Mouse (Mus musculus): ENCODE data around the gene Chmp6. TPM values are rescaled to one million over a fixed set of nuclear protein-coding genes. Genes with fewer than 3 reads are reported as not detected.

Chmp6 gene
- polyA plus RNA-seq, 2 experiments, result 55.8 to 96.0 TPM

DNA sequence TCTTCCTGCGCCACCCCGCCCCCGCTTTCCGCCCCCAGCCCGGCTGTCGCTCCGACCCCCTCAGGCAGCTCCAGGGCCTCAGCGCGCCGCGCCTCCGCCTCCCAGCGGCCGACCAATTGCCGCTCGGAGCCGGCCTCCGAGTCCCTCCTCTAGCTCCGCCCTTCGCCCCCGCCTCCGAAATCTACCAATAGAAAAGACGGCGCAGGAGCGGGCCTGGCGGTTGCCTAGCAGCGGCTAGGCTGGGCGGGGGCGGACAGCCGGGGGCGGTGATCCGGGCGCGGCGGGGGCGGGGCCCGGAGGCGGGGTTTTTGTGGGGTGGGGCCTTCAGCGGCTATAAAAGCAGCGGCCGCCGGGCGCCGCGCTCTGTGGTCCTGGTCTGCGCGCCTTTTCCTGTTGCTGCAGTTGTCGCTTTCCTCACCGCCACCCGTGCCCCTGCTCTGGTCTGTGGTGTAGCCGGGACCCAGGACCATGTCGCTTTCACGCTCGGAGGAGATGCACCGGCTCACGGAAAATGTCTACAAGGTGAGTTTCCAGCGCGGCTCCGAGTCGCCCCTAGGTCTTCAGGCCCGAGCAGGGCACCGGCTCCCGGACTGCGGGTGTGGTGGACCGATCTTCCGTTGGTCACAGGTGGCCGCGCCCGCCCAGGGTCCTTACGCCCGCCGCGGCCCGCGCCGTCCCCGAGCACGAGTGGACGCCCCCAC lies 29.6 kb downstream of the Chmp6 start, which contains the start of gene Baiap2:
TSS of gene Baiap2 (plus strand) at position 37 of the 701 bp plus-strand sequence.
- no peaks in the 10 kb centered on the region for H3K27me3 ChIP-seq (ENCODE audit: control insufficient read depth, insufficient read depth, low read length)
- H3K4me1 ChIP-seq (ENCODE audit: control insufficient read depth, insufficient read depth, low read length), result peaks cover 40% of the 10 kb centered on the region
- H3K27ac ChIP-seq (replicated peaks; ENCODE audit: low read depth, low read length), result peak within 1 kb of the TSS; percentile 73
- peak within 1 kb of the TSS; percentile 76 for H3K4me3 ChIP-seq (replicated peaks; ENCODE audit: low read length)
- DNase-seq (ENCODE audit: low spot score) (peak; percentile 99), ATAC-seq (ENCODE audit: low FRiP score, low read depth) (peak; percentile 97)
- no peaks in the 10 kb centered on the region for H3K9me3 ChIP-seq (ENCODE audit: control insufficient read depth, low read length)
- H3K4me2 ChIP-seq (replicated peaks; ENCODE audit: low read depth, low read length, severe bottlenecking), result peak within 1 kb of the TSS; percentile 97
- H3K36me3 ChIP-seq (ENCODE audit: control insufficient read depth, insufficient read depth, low read length), result no peaks in the 10 kb centered on the region
- under 1% methylated on average over 42 of the region's 79 CpGs for WGBS
- TF ChIP-seq POLR2A (IDR thresholded peaks at IDR 0.05; ENCODE audit: borderline replicate concordance, extremely low read depth, insufficient read depth, insufficient read length), result peak; percentile 99
- H3K9ac ChIP-seq (ENCODE audit: low read depth, low read length, severe bottlenecking), result peak within 1 kb of the TSS; percentile 78

DNA sequence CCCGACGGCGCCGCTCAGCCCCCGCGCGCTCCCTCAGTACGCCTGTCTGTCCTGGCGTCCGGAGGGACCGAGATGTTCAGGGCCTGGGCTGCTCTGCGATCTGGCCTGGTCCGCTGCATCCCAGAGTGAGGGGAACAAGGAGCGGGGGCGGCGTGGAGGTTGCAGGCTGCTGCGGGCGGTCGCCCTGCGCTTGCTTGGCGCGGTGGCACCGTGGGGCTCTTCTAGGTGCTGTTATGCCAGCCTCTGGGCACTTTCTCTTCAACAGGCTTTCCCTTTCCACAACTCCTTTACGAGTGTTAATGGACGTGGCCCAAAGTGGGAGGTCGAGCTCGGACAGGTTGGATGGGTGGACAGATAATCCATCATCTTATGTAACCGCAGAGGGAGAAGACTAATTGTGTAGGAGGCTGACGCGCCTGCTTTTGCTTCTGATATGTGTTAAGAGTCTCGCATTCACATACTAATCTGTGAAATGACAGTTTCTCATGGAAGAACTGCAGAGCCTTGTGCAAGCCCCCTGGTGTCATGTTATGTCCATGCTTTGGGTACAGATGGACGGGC lies 30.3 kb downstream of the Chmp6 start:
- peak overlapping the region; percentile 78 for H3K9ac ChIP-seq (ENCODE audit: low read depth, low read length, severe bottlenecking)
- H3K4me3 ChIP-seq (replicated peaks; ENCODE audit: low read length), result peak overlapping the region; percentile 76
- 4% methylated on average over 30 of the region's 32 CpGs for WGBS
- peak; percentile 0; the same call in 1 of the 2 replicates for ATAC-seq (ENCODE audit: low FRiP score, low read depth)
- DNase-seq (ENCODE audit: low spot score), result no peak
- H3K4me1 ChIP-seq (ENCODE audit: control insufficient read depth, insufficient read depth, low read length), result peaks cover 34% of the 10 kb centered on the region
- H3K27me3 ChIP-seq (ENCODE audit: control insufficient read depth, insufficient read depth, low read length), result no peaks in the 10 kb centered on the region
- H3K36me3 ChIP-seq (ENCODE audit: control insufficient read depth, insufficient read depth, low read length), result no peaks in the 10 kb centered on the region
- TF ChIP-seq POLR2A (IDR thresholded peaks at IDR 0.05; ENCODE audit: borderline replicate concordance, extremely low read depth, insufficient read depth, insufficient read length), result no peak
- H3K9me3 ChIP-seq (ENCODE audit: control insufficient read depth, low read length), result no peaks in the 10 kb centered on the region
- 0 out of 2 replicates have a peak overlapping the region, but pooled peaks have one; percentile 52 for H3K27ac ChIP-seq (replicated peaks; ENCODE audit: low read depth, low read length)
- peak overlapping the region; percentile 97 for H3K4me2 ChIP-seq (replicated peaks; ENCODE audit: low read depth, low read length, severe bottlenecking)

DNA sequence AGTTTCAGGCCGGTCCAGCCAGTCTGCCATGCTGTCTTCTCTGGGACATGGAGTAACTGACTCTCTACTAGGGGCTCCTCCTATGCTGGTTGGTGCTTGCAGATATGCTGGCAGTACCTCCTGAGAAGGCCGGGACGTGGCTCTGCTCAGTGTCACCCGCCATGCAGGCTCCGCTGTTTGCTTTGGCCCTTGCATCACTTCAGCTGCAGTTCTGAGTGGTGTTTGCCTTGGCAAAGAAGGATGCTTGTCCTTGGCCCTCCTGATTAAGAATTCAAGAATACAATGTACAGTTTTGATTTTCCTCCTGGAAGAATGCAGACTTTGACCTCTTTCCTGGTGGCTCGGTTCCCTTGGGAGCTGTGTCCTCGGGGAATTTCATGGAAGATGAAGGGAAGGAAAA lies 32.1 kb downstream of the Chmp6 start:
- no peak overlapping the region for H3K9ac ChIP-seq (ENCODE audit: low read depth, low read length, severe bottlenecking)
- no peak overlapping the region for H3K4me3 ChIP-seq (replicated peaks; ENCODE audit: low read length)
- TF ChIP-seq POLR2A (IDR thresholded peaks at IDR 0.05; ENCODE audit: borderline replicate concordance, extremely low read depth, insufficient read depth, insufficient read length), result no peak
- H3K36me3 ChIP-seq (ENCODE audit: control insufficient read depth, insufficient read depth, low read length), result no peaks in the 10 kb centered on the region
- WGBS, result 75% methylated on average over 7 of the region's 7 CpGs
- ATAC-seq (ENCODE audit: low FRiP score, low read depth) (no peak), DNase-seq (ENCODE audit: low spot score) (no peak)
- H3K27me3 ChIP-seq (ENCODE audit: control insufficient read depth, insufficient read depth, low read length), result no peaks in the 10 kb centered on the region
- H3K4me1 ChIP-seq (ENCODE audit: control insufficient read depth, insufficient read depth, low read length), result peaks cover 21% of the 10 kb centered on the region
- H3K4me2 ChIP-seq (replicated peaks; ENCODE audit: low read depth, low read length, severe bottlenecking), result no peak overlapping the region
- H3K27ac ChIP-seq (replicated peaks; ENCODE audit: low read depth, low read length), result no peak overlapping the region
- H3K9me3 ChIP-seq (ENCODE audit: control insufficient read depth, low read length), result no peaks in the 10 kb centered on the region

GRCm38 (mm10) chr11:119947426-119947825 lies 34.2 kb downstream of the Chmp6 start:
- peaks cover 12% of the 10 kb centered on the region for H3K4me1 ChIP-seq (ENCODE audit: control insufficient read depth, insufficient read depth, low read length)
- 91% methylated on average over 1 of the region's 1 CpGs for WGBS
- no peak for ATAC-seq (ENCODE audit: low FRiP score, low read depth)

GRCm38 (mm10) chr11:119947897-119948296 lies 34.7 kb downstream of the Chmp6 start:
- 38% methylated on average over 2 of the region's 2 CpGs for WGBS
- H3K4me2 ChIP-seq (replicated peaks; ENCODE audit: low read depth, low read length, severe bottlenecking), result no peak overlapping the region
- H3K27ac ChIP-seq (replicated peaks; ENCODE audit: low read depth, low read length), result no peak overlapping the region
- no peak overlapping the region for H3K9ac ChIP-seq (ENCODE audit: low read depth, low read length, severe bottlenecking)
- no peak for DNase-seq (ENCODE audit: low spot score)
- no peak for TF ChIP-seq POLR2A (IDR thresholded peaks at IDR 0.05; ENCODE audit: borderline replicate concordance, extremely low read depth, insufficient read depth, insufficient read length)
- no peak overlapping the region for H3K4me3 ChIP-seq (replicated peaks; ENCODE audit: low read length)
- H3K4me1 ChIP-seq (ENCODE audit: control insufficient read depth, insufficient read depth, low read length), result peaks cover 15% of the 10 kb centered on the region
- no peak for ATAC-seq (ENCODE audit: low FRiP score, low read depth)
- H3K36me3 ChIP-seq (ENCODE audit: control insufficient read depth, insufficient read depth, low read length), result no peaks in the 10 kb centered on the region
- H3K9me3 ChIP-seq (ENCODE audit: control insufficient read depth, low read length), result no peaks in the 10 kb centered on the region
- H3K27me3 ChIP-seq (ENCODE audit: control insufficient read depth, insufficient read depth, low read length), result no peaks in the 10 kb centered on the region

More at GRCm38 (mm10) chr11:119947426-119947825, 34.2 kb downstream of the Chmp6 start:
- H3K36me3 ChIP-seq (ENCODE audit: control insufficient read depth, insufficient read depth, low read length), result no peaks in the 10 kb centered on the region
- no peak overlapping the region for H3K9ac ChIP-seq (ENCODE audit: low read depth, low read length, severe bottlenecking)
- no peaks in the 10 kb centered on the region for H3K27me3 ChIP-seq (ENCODE audit: control insufficient read depth, insufficient read depth, low read length)
- H3K4me3 ChIP-seq (replicated peaks; ENCODE audit: low read length), result no peak overlapping the region
- DNase-seq (ENCODE audit: low spot score), result no peak
- H3K9me3 ChIP-seq (ENCODE audit: control insufficient read depth, low read length), result no peaks in the 10 kb centered on the region
- TF ChIP-seq POLR2A (IDR thresholded peaks at IDR 0.05; ENCODE audit: borderline replicate concordance, extremely low read depth, insufficient read depth, insufficient read length), result no peak
- H3K4me2 ChIP-seq (replicated peaks; ENCODE audit: low read depth, low read length, severe bottlenecking), result no peak overlapping the region
- H3K27ac ChIP-seq (replicated peaks; ENCODE audit: low read depth, low read length), result no peak overlapping the region
